Mouse (Mus musculus) CD4-positive, CD25-positive, alpha-beta regulatory T cell, adult 2 months (primary cell): ENCODE results near the gene Notch1.

Experiments
- DNase-seq: peaks from one replicate; pipeline ENCODE4 v3.0.0-alpha.2; 2012; ENCODE audit warnings: low read depth, low spot score

The Notch1 gene

DNA sequence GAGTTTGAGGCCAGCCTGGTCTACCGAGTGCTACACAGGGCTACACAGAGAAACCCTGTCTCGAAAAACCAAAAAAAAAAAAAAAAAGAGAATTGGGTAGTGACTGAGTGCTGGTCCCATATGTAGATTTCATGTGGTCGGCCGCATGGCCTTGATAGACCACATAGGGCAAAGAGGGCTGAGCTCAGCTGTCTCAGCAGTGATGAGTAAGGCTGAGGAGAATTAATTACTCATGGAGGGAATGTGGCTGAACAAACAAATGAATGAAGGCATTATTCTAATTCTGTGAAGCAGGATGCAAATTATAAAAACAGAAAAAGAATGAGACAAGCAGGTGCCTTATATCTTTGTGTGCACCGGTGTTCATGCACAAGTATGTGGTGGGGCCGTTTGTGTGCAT, 15.4 kb upstream of the Notch1 start:
- DNase-seq = no peak

DNA sequence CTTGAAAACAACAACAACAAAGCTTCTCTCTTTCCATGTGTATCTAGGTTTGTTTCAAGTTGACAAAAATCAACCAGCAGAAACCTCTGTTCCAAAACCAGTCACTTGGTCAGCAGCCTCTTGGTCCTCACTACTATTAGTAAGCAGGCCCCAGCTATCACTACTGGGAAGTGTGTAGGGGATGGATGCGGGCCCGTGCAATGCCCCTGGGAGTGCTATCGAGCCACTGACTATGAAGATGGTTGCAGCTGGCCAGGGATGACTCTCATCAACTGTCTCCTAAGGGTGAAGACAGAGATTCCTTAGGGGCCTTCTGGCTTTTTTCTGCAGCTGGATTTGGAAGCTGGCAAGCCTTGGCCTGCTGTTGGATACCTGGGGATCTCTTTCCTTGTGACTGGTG, 13.4 kb upstream of the Notch1 start:
- no peak for DNase-seq

DNA sequence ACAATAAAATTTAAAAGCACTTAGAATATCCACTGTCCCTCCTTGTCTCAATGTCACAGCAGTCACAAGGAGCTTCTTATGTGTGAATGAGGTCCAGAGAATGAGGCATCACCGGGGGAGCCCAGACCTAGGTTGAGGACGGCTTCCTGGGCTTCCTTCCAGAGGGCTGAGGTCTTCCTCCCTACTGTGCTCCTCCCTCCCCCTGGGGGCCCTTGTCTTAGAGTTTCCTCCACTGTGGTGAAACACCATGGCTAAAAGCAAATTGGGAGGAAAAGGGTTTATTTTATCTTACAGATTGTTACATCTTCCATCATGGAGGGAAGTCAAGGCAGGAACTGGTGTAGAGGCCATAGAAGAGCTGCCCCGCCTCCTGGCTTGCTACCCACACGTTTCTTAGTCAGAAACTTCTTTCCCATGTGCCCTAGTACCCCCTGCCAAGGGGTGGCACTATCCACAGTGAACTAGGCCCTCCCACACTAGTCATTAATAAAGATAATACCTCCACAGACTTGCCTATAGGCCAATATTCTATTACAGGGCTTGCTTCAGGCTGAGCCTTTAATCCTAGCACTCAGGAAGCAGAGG, 12.8 kb upstream of the Notch1 start:
- DNase-seq = no peak

DNA sequence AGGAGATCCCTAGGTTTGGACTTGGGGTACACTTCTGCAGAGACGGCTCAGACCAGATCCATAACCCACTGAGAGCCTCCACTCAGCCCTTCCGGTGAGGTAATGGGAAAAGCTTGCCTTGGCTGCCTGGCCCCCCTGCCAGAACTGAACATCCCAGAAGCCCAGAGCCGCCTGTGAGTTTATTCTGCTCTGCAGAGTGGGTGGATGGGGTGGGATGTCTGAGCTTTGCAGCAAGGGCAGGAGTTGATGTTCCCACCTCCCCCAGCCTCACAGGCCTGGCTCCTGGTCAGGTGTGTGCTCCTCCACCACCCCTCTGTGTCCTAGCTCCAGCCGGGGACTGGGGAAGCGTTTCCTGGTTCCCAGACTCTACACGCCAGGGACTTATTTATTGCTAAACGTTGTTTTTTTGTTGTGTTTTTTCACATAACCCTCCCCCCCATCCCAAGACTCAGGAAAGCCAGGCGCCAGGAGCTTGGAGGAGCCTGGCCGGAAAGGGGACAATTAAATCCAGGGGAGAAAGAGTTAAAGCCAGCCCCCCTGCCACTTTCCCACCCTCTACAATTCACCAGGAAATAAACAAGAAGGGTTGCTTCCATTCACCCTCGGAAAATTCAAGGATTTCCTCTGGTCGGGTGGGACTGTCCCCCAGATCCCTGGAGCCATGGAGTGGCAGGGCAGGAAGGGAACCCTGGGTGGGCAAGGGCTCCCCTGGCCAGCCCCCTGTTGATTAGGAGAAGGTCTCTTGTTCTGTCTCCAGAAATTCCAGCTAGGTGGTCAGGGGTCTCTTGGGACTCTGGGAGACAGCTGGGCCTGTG, 10.2 kb upstream of the Notch1 start:
- DNase-seq = no peak

DNA sequence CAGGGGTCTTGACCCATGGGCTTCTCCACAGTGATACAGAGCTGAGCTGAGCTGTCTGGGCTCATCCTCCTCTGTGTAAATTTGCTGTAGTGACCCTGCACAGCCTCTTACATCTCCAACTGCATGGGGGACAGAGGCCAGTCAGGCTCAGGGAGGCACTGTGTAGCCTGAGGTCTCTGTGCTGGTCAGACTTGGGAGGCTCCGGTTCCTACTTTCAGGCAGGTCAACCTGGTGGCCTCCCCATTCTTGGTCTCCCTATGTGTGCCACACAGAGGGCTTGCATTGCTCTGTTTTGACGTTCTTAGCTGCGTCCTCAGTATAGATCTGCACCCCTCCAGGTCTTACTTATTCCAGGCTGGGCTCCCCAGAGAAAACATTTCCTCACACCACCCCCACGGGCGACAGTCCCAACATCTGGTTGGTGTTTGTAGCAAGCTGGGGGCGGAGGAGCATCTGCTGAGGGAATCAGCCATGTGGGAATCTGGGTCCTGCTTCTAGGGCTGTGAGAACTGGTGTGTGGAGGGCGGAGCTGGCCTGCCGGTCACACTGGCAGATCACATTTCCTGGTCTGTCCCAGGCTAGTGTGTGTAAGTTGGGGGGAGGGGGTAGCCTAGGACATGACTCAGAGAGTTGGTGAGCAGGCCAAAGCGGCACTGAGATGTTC, 9.0 kb upstream of the Notch1 start:
- DNase-seq = no peak

DNA sequence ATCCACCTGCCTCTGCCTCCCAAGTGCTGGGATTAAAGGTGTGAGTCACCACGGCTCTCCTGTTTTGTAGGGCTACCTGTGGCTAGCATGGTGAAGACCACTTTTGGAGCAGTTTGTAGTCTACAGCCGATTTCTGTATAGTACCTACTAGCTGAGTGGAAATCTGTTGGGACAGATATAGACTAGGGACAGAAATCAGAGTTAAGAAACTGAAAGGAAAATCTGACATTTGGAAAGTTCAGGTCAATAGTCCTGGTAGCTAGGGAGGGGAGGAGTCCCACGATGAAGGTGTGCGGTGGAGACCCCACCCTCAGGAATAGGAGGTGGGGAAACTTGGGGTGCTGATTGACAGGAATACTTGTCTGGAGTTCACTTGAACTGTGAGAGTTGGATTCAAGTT, 5.9 kb upstream of the Notch1 start:
- no peak for DNase-seq

DNA sequence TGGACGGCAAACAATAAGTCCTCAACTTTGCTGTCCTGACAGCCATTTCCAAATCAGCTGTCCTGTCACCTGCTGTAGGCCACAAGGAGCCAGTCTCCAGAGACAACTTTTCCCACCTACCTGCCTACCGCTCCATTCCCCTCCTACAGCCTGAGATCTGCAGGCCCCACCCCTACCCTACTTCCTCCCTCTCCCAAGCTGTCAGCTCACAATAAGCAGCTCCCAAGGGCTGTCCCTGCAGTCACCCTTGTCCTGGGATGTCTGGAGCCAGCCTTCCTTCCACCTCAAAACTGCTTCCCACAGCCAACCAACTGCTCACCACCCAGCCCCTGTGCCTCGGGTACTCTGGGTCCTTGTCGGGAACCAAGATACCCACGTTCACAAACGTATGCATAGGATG, 3.3 kb upstream of the Notch1 start:
- DNase-seq = no peak

DNA sequence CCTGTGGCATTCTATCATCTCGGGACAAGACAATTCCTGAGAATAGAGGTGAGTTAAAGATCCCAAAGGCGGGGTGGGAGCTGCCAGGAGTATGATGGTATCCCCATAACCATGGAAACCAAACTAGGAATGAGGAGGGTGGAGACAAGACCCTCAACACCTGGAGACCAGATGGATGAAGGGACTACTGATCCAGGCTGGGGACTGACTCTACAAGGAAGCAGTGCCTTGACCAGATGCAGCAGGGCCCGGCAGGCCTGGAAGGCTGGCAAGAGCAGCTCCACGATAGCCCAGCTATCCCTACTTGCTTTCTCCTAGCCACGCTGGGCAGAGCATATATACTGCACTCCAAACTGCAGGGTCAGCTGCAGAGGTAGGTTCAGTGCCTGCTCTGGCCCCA, 524 bp upstream of the Notch1 start:
- no peak for DNase-seq

DNA sequence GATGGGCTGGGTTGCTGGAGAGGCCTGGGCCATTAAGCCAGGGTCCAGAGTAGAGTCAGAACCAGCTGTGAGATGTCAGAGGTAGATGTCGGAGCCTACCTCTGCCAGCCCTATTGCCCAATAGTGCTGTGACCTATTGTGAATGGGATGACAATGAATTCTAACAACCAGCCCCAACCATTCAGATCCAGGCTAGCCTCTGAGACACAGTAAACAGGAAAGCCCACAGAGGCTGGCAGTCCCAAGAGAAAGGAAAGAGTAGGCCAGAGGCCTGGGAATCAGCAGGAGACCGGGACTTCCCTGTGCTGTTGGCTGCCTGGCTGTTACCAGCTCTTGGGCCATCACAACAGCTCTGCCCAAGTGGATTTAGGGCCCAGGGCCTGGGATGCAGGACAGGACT, 1.1 kb downstream of the Notch1 start:
- DNase-seq = no peak

DNA sequence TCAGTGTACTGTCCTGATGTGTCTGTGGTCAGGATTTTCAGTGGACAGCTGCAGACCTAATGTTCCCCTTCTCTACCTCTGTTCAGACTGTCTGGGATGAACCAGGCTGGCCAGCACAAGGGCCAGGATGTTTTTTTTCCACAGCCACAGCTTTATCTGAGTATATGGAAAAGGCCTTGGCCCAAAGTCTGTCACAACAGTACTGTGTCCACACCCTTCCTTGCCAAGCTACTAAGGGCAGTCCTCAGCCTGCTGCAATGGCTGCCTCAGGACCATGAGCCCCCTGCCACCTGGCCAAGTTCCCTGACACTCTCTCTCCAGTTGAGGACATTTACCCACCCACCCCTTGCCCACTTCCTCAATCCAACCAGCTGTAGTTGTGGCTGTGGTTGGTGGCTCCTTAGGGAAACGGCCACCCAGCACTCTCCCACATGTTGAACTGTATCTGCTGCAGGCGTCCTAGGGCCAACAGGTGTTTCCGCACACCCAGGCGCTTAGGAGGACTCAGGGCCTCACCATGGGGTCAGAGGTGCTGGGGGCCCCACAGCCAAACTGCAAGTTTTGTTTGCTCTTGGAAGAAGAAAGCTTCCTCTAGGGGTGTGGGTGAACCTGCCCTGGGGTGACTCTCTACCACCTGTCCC, 3.2 kb downstream of the Notch1 start:
- DNase-seq = no peak

DNA sequence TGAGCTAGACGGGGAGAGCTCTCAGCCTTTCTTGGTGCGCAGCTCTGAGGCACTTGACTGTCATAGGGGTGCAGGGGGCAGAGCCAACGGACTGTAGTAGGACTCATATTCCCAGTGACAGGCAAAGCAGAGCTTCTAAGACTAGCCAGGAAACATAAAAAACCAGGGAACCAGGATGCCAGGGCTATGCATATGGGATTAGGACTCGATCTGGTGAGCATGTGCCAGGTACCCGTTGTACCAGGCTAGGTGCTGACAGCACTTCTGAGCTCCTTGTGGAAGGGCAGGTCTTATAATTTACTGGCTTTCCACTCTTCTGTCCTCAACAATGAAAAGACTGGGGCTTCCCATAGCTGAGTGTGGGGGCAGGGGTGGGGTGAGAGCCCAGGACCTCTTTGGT, 7.8 kb downstream of the Notch1 start:
- no peak for DNase-seq

DNA sequence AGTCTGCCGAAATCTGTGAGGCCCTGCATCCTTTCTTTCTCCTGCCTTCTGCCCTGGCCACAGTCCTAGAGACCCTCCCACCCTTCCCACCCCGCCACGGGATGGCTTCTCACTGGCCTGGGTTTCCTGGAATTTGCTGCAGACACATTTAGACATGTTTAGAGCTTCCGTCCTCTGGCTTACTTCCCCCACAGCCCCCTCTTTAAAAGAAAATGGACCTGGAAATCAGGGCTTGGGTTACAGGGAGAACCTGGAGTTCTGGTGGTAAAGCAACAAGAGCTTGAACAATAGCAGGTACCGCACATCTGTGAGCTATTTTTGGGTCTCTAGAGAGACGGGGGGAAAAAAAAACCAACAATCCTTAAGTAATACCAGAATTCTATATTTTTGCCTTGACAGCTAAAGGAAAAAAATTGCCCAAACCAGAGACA, 8.5 kb downstream of the Notch1 start:
- no peak for DNase-seq

DNA sequence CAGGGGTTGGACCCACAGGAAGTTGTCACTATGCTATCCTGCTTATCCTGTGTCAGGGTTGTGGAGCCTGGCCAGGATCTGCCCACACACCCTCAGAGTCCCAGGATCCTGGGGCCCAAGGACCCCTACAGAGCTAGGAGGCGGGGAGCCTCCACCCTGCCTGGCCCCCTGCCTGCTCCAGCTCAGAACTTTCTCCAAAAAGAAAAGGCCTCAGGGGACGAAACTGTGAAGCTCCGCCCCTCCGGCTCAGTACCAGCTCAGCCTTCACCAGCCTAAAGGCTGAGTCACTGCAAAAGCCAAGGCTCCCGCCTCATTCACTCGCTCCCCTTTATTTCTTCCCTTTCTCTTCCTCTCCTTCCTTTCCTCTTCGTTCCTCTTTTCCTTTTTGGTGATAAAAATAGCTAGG, 9.0 kb downstream of the Notch1 start:
- DNase-seq = peak; percentile 68

DNA sequence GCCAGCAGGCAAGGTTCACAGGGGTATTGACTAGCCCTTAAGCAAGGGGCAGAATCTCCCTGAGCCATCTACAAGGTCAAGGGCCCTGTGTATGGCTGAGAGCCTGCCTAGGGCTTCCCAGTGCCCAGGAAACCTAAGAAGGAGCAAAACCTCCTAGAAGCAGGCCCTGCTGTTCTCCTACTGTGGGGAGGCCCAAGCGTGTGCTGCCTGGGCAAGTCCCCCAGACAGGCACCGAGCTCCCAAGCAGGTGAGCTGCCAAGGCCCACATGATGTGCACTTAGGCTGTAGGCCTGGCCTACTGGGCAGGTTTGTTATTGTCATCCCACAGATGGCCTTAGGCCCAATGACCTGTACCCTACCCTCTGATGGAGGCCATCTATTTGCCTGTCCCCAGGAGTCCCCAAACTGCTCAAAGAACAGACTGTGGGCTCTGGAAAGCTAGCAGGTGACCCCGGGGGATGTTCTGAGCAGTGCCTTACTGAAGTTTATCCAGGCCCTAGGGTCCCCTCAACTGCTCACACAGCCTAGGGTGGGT, 9.7 kb downstream of the Notch1 start:
- DNase-seq = no peak

DNA sequence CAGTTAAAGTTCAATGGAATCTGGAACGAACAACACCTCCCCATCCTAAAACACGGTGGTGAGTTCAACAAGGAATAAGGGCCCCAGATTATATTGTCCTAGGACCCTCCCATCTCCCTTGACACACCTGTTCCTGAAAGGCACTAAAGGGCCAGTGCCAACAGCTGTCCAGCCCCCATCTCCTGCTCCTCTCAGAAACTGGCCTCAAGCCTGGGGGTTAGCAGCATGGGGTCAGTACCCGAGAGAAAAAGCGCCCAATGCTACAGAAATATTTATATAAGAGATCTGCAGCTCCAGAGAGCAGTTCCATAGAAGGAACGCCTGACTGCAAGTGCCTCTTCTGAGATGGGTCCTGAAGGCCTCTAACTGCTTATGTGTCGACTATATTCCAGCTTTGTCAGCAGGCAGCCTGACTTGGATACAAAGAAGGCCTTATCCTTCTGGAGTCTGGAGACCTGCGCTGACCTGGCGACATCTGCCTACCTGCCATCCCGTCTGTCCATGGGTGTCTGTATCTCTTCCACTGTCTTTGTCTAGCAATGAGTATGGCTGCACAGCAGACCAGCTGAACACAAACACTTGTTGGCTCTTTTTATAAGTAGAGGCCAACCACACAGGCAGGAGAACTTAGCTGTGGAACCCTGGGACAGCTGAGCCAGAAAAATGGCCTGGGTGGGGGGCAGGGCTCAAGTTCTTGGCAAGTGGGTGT, 11.5 kb downstream of the Notch1 start:
- no peak for DNase-seq

DNA sequence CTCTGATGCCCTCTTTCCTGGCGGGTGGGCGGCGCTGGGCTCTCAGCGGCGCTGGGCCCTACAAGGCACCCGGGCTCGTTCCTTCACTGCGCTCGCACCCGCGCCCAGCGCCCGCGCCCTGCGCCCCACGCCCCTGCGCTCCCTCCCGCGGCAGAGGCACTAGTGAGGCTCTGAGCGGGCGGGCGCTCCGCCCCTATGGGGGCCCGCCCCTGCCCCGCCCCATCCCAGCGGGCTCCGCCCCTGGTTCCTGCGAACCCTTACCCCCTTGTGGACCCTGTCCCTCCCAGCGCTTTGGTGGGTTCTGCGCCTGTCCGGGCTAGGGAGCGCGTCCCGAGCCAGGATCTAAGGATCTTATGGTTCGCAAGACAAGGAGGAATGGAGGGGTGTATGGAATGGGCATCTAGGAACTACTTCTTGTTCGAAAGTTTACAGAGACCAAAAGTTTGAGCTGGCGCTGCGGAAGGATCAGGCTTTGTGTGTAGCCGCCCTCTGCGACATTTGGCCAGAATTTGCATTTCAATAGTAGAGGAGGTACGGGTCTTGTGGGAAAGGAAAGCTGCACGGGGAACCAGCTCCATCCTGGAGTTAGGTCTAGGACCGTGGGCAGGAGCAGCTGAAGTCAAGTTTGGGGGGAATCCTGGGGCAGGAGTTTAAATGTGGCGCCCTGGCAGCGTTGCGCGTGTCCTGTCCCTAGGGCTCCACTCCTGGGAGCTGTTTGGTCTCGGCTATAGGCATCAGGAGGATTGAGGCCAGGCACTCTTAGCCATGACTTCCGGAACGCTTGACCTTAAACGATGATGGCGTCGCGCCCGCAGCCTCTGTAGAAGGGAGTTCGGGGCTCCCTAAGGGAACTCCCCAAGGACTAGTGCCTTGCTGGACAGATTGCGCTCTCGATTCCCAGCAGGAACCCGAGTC, 12.5 kb downstream of the Notch1 start:
- peak; percentile 93 for DNase-seq

DNA sequence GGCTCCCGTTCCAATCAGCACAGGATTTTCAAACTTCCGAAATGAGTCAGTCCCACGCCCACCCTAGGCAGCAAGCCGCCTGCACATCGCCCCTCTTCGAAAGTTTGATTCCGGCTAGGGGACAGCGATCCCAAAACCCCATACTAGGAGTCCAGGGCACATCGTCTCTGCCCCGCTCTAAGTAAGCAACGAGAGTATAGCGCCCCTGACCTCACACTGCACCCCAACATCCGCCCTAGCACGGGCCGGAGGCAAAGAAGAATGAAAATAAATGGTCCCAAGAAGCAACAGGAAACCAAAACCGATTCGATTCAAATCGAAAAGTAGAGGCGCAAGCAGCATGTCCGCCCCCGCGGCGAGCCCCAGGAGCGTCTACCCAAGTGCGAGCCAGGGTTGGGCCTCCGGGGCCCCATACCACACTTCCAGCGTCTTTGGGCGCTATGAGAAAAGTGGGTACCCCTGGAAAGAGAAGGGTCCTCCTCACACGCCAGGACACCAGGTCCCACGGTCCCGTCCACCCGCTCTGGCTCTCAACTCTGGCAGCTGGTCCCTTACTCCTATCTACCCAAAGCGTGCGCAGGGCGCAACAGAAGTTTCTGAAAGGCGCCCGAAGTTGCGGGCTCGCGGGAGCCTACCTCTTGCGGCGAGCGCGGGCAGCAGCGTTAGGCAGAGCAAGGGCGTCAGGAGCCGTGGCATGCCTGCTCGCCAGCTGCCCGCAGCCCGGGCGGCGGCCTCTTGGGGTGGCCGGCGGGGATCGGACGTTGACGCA, 13.4 kb downstream of the Notch1 start:
- peak; percentile 76 for DNase-seq

DNA sequence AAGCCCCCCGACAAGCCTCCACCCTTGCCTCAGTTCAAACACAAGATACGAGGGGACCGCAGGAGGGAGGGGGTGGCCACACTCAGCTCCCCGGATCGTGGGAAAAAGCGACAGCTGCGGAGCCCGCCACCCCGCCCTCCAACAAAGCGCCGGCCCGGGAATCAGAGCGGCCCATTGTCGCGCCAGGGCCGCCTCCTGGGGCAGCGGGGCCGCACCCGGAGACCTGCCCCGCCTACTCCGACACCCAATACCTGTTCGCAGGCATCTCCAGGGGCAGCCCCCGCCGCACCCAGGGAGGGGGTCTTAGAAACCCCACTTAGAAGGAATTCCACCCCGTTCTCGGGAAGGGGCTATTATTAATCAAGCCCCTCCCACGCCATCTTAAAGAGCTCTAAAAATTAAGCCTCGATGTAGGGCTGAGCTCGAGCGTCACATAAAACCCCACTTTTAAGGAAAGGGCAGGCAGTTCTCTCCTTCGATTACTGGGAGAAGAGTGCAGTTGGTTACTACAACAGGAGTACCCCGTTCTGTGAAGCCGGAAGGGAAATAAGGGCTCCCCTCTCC, 14.1 kb downstream of the Notch1 start:
- DNase-seq = peak; percentile 58

DNA sequence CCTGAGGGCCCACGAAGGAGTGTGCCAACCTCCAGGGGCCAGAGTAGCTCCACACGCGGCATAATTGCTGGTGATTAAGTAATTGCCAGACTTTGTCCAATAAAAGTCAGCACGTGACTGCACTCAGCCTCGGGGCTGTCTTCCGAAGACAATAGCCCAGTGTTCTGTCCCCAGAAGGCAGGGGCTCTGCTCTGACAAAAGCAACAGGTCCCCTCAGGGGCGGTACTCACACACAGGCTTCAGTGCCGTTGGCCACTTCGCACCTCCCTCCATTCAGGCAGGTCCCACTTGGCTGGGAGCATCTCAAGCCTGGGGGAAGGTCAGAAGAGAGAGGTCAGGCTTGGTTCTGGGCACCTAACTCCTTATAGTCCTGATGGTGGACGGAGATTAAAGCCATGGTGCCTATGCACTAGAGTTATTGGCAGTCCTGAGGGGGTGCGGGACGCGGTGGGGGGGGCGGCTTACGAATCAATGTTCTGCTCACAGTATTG, 14.8 kb downstream of the Notch1 start:
- DNase-seq = peak; percentile 20
